Mouse (Mus musculus): ENCODE data around the gene Mlip. TPM values are rescaled to one million over a fixed set of nuclear protein-coding genes. Genes with fewer than 3 reads are reported as not detected.

Mlip gene
- polyA plus RNA-seq, 1 experiment from 2014 or later: 0.48 TPM

- no peak overlapping the region for H3K4me2 ChIP-seq (replicated peaks; ENCODE audit: low read depth, low read length)
- H3K4me1 ChIP-seq (replicated peaks; ENCODE audit: control insufficient read depth, insufficient read depth, low read length): no peaks in the 10 kb centered on the region
- no peak overlapping the region for H3K27ac ChIP-seq (ENCODE audit: low read depth, low read length)
- H3K36me3 ChIP-seq (ENCODE audit: control insufficient read depth, insufficient read depth, low read length): no peaks in the 10 kb centered on the region
- DNase-seq (ENCODE audit: low spot score): no peak
- H3K4me3 ChIP-seq (ENCODE audit: low read depth, low read length): no peak overlapping the region
- no peak for ATAC-seq (ENCODE audit: low FRiP score)
- H3K27me3 ChIP-seq (ENCODE audit: control insufficient read depth, insufficient read depth, low read length): no peaks in the 10 kb centered on the region
- no peaks in the 10 kb centered on the region for H3K9me3 ChIP-seq (ENCODE audit: control insufficient read depth, low read length)
- 77% methylated on average over 4 of the region's 4 CpGs for whole genome bisulfite sequencing
- no peak overlapping the region for H3K9ac ChIP-seq (ENCODE audit: low read depth, low read length)
Observed at GRCm38 (mm10) chr9:77383951-77384350, 31.2 kb upstream of the Mlip start.

- Histone ChIP-seq H3K27me3 (ENCODE audit: control insufficient read depth, insufficient read depth, low read length) (no peaks in the 10 kb centered on the region), H3K9me3 (ENCODE audit: control insufficient read depth, low read length) (no peaks in the 10 kb centered on the region), H3K9ac (ENCODE audit: low read depth, low read length) (no peak overlapping the region), H3K4me3 (ENCODE audit: low read depth, low read length) (no peak overlapping the region), H3K4me2 (replicated peaks; ENCODE audit: low read depth, low read length) (no peak overlapping the region), H3K4me1 (replicated peaks; ENCODE audit: control insufficient read depth, insufficient read depth, low read length) (no peaks in the 10 kb centered on the region), H3K36me3 (ENCODE audit: control insufficient read depth, insufficient read depth, low read length) (no peaks in the 10 kb centered on the region), H3K27ac (ENCODE audit: low read depth, low read length) (no peak overlapping the region)
- ATAC-seq (ENCODE audit: low FRiP score): no peak
- WGBS: 58% methylated on average over 3 of the region's 3 CpGs
- DNase-seq (ENCODE audit: low spot score): no peak
Observed at GRCm38 (mm10) chr9:77382514-77382913, 29.7 kb upstream of the Mlip start.

- DNase-seq (ENCODE audit: low spot score): peak; percentile 86
- Histone ChIP-seq H3K27me3 (ENCODE audit: control insufficient read depth, insufficient read depth, low read length) (no peaks in the 10 kb centered on the region), H3K9ac (ENCODE audit: low read depth, low read length) (no peak overlapping the region), H3K9me3 (ENCODE audit: control insufficient read depth, low read length) (no peaks in the 10 kb centered on the region), H3K4me2 (replicated peaks; ENCODE audit: low read depth, low read length) (no peak overlapping the region), H3K4me1 (replicated peaks; ENCODE audit: control insufficient read depth, insufficient read depth, low read length) (no peaks in the 10 kb centered on the region), H3K4me3 (ENCODE audit: low read depth, low read length) (no peak overlapping the region), H3K27ac (ENCODE audit: low read depth, low read length) (no peak overlapping the region), H3K36me3 (ENCODE audit: control insufficient read depth, insufficient read depth, low read length) (no peaks in the 10 kb centered on the region)
- no peak for ATAC-seq (ENCODE audit: low FRiP score)
- WGBS: 13% methylated on average over 5 of the region's 5 CpGs
Observed at GRCm38 (mm10) chr9:77381565-77381964, 28.8 kb upstream of the Mlip start.

- ATAC-seq (ENCODE audit: low FRiP score) (no peak), DNase-seq (ENCODE audit: low spot score) (peak; percentile 83)
- H3K4me2 ChIP-seq (replicated peaks; ENCODE audit: low read depth, low read length): no peak overlapping the region
- no peaks in the 10 kb centered on the region for H3K4me1 ChIP-seq (replicated peaks; ENCODE audit: control insufficient read depth, insufficient read depth, low read length)
- no peaks in the 10 kb centered on the region for H3K9me3 ChIP-seq (ENCODE audit: control insufficient read depth, low read length)
- no peak overlapping the region for H3K27ac ChIP-seq (ENCODE audit: low read depth, low read length)
- no peak overlapping the region for H3K4me3 ChIP-seq (ENCODE audit: low read depth, low read length)
- 54% methylated on average over 5 of the region's 5 CpGs for WGBS
- no peaks in the 10 kb centered on the region for H3K36me3 ChIP-seq (ENCODE audit: control insufficient read depth, insufficient read depth, low read length)
- H3K27me3 ChIP-seq (ENCODE audit: control insufficient read depth, insufficient read depth, low read length): no peaks in the 10 kb centered on the region
- no peak overlapping the region for H3K9ac ChIP-seq (ENCODE audit: low read depth, low read length)
Observed at GRCm38 (mm10) chr9:77379625-77380024, 26.9 kb upstream of the Mlip start.

GRCm38 (mm10) chr9:77377696-77378095 is 24.9 kb upstream of the Mlip start:
- Histone ChIP-seq H3K27me3 (ENCODE audit: control insufficient read depth, insufficient read depth, low read length) (no peaks in the 10 kb centered on the region), H3K27ac (ENCODE audit: low read depth, low read length) (no peak overlapping the region), H3K9ac (ENCODE audit: low read depth, low read length) (no peak overlapping the region), H3K4me1 (replicated peaks; ENCODE audit: control insufficient read depth, insufficient read depth, low read length) (no peaks in the 10 kb centered on the region), H3K4me3 (ENCODE audit: low read depth, low read length) (no peak overlapping the region), H3K9me3 (ENCODE audit: control insufficient read depth, low read length) (no peaks in the 10 kb centered on the region), H3K4me2 (replicated peaks; ENCODE audit: low read depth, low read length) (no peak overlapping the region), H3K36me3 (ENCODE audit: control insufficient read depth, insufficient read depth, low read length) (no peaks in the 10 kb centered on the region)
- DNase-seq (ENCODE audit: low spot score): no peak
- 63% methylated on average over 10 of the region's 10 CpGs for WGBS
- ATAC-seq (ENCODE audit: low FRiP score): no peak

- Histone ChIP-seq H3K27me3 (ENCODE audit: control insufficient read depth, insufficient read depth, low read length) (no peaks in the 10 kb centered on the region), H3K9ac (ENCODE audit: low read depth, low read length) (no peak overlapping the region), H3K36me3 (ENCODE audit: control insufficient read depth, insufficient read depth, low read length) (no peaks in the 10 kb centered on the region), H3K4me2 (replicated peaks; ENCODE audit: low read depth, low read length) (no peak overlapping the region), H3K27ac (ENCODE audit: low read depth, low read length) (no peak overlapping the region), H3K4me1 (replicated peaks; ENCODE audit: control insufficient read depth, insufficient read depth, low read length) (no peaks in the 10 kb centered on the region), H3K4me3 (ENCODE audit: low read depth, low read length) (no peak overlapping the region), H3K9me3 (ENCODE audit: control insufficient read depth, low read length) (no peaks in the 10 kb centered on the region)
- whole genome bisulfite sequencing: 73% methylated on average over 10 of the region's 10 CpGs
- DNase-seq (ENCODE audit: low spot score) (peak; percentile 38), ATAC-seq (ENCODE audit: low FRiP score) (no peak)
Observed at GRCm38 (mm10) chr9:77377082-77377481, 24.3 kb upstream of the Mlip start.

GRCm38 (mm10) chr9:77376561-77376960 is 23.8 kb upstream of the Mlip start:
- no peak overlapping the region for H3K9ac ChIP-seq (ENCODE audit: low read depth, low read length)
- no peak overlapping the region for H3K4me3 ChIP-seq (ENCODE audit: low read depth, low read length)
- 88% methylated on average over 7 of the region's 7 CpGs for WGBS
- H3K36me3 ChIP-seq (ENCODE audit: control insufficient read depth, insufficient read depth, low read length): no peaks in the 10 kb centered on the region
- H3K27ac ChIP-seq (ENCODE audit: low read depth, low read length): no peak overlapping the region
- H3K4me2 ChIP-seq (replicated peaks; ENCODE audit: low read depth, low read length): no peak overlapping the region
- no peaks in the 10 kb centered on the region for H3K27me3 ChIP-seq (ENCODE audit: control insufficient read depth, insufficient read depth, low read length)
- no peaks in the 10 kb centered on the region for H3K4me1 ChIP-seq (replicated peaks; ENCODE audit: control insufficient read depth, insufficient read depth, low read length)
- DNase-seq (ENCODE audit: low spot score): no peak
- H3K9me3 ChIP-seq (ENCODE audit: control insufficient read depth, low read length): no peaks in the 10 kb centered on the region
- ATAC-seq (ENCODE audit: low FRiP score): no peak

GRCm38 (mm10) chr9:77370706-77371105 is 17.9 kb upstream of the Mlip start:
- ATAC-seq (ENCODE audit: low FRiP score): no peak
- Histone ChIP-seq H3K36me3 (ENCODE audit: control insufficient read depth, insufficient read depth, low read length) (no peaks in the 10 kb centered on the region), H3K9ac (ENCODE audit: low read depth, low read length) (no peak overlapping the region), H3K4me1 (replicated peaks; ENCODE audit: control insufficient read depth, insufficient read depth, low read length) (no peaks in the 10 kb centered on the region), H3K27me3 (ENCODE audit: control insufficient read depth, insufficient read depth, low read length) (no peaks in the 10 kb centered on the region), H3K9me3 (ENCODE audit: control insufficient read depth, low read length) (no peaks in the 10 kb centered on the region), H3K27ac (ENCODE audit: low read depth, low read length) (no peak overlapping the region), H3K4me2 (replicated peaks; ENCODE audit: low read depth, low read length) (no peak overlapping the region), H3K4me3 (ENCODE audit: low read depth, low read length) (no peak overlapping the region)
- 65% methylated on average over 3 of the region's 3 CpGs for WGBS
- no peak for DNase-seq (ENCODE audit: low spot score)

- no peak overlapping the region for H3K4me3 ChIP-seq (ENCODE audit: low read depth, low read length)
- 78% methylated on average over 9 of the region's 9 CpGs for WGBS
- H3K27me3 ChIP-seq (ENCODE audit: control insufficient read depth, insufficient read depth, low read length): no peaks in the 10 kb centered on the region
- no peaks in the 10 kb centered on the region for H3K36me3 ChIP-seq (ENCODE audit: control insufficient read depth, insufficient read depth, low read length)
- no peaks in the 10 kb centered on the region for H3K4me1 ChIP-seq (replicated peaks; ENCODE audit: control insufficient read depth, insufficient read depth, low read length)
- no peak overlapping the region for H3K4me2 ChIP-seq (replicated peaks; ENCODE audit: low read depth, low read length)
- H3K27ac ChIP-seq (ENCODE audit: low read depth, low read length): no peak overlapping the region
- H3K9me3 ChIP-seq (ENCODE audit: control insufficient read depth, low read length): no peaks in the 10 kb centered on the region
- no peak for ATAC-seq (ENCODE audit: low FRiP score)
- H3K9ac ChIP-seq (ENCODE audit: low read depth, low read length): no peak overlapping the region
- no peak for DNase-seq (ENCODE audit: low spot score)
Observed at GRCm38 (mm10) chr9:77369262-77369661, 16.5 kb upstream of the Mlip start.

Data from hindbrain, embryonic 11.5 days (tissue).